Mouse (Mus musculus) C3H10T1/2 (cell line): ENCODE results near the gene Trip11. TPM values are rescaled to one million over a fixed set of nuclear protein-coding genes. Genes with fewer than 3 reads are reported as not detected.

Source experiments
- polyA plus RNA-seq, 2 experiments: library from polyadenylated mRNA; unstranded; fragments of >200 nt; fragmentation: generic; extraction: Trizol; gene quantifications; one replicate each; pipeline ENCODE4 v1.2.1; 2012; ENCODE audit warnings: missing spikeins in 2 of 2

Trip11 gene
- polyA plus RNA-seq = 1 to 10 TPM in 1 of 2 experiments, under 1 TPM in 1; 0.20 to 2.0 TPM

DNA sequence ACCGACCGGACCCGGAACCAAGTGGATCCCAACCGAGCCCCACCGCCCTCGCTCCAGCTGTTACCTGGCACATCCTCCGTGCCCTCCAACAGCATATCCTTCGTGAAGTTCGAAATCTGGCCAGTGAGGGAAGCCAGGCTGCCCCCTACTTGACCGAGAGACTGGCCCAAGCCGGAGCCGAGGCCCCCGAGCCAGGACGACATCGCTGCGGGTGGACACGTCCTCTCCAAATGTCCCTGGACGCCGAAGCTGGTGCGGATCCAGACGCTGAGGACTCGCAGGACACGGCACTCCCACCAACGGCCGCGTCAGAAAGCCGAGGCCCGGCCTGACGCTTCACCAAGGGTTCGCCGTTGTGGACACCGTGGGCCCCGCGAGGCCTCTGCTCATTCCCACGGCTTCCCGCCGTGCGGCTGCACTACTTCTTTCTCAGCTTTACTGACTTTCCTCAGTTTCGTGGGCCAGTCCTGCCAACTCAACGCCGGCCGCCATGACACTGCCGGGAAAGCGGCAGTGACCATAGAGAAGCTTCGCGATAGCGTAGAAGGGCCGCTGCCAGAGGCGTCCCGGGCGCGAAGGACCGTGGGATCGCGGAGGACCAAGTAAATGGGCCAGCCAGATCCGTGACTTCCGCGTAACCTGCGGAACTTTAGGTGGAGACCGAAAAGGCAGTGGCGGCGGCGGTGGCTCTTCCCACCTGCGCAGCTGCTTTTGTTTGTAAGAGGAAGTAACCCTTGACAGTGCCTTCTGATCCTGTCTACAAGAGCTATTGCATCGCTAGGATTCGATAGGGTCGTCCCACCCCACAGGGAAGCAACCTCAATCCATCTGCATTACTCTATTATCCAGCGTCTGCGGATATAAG is at the start of gene Trip11:
Gene Trip11, minus strand, starts transcription at position 642 of the 865 bp plus-strand sequence.

DNA sequence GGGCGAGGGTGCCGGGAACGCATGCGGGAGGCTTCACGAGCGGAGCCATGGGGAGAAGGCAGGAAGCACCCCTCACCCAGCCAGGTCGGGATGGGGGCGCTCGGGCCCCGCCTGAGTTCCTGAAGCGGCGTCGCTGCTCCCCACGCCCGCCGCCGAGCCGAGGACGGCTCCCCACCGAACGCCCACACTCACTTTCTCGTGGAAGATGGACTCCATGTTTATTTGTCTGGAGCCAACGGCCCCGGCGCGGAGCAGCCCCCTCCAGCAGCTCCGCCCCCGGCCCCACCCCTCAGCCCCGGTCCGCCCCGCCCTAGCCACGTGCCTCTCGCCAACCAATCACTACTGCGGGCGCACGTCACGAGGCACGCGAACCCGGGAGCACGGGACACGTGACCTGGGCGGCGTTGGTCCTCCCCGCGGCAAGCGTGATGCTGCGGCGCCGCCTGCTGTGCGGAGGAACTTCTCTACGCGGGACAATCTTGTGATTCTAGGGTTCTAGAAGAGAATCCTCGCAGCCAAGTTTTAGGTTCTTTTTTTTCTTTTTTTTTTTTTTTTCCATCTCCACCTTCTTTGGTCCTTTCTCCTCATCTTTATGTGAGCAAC is 45.0 kb upstream of the Trip11 start, which contains the start of gene Atxn3:
Gene Atxn3, minus strand, starts transcription at position 305 of the 603 bp plus-strand sequence.

DNA sequence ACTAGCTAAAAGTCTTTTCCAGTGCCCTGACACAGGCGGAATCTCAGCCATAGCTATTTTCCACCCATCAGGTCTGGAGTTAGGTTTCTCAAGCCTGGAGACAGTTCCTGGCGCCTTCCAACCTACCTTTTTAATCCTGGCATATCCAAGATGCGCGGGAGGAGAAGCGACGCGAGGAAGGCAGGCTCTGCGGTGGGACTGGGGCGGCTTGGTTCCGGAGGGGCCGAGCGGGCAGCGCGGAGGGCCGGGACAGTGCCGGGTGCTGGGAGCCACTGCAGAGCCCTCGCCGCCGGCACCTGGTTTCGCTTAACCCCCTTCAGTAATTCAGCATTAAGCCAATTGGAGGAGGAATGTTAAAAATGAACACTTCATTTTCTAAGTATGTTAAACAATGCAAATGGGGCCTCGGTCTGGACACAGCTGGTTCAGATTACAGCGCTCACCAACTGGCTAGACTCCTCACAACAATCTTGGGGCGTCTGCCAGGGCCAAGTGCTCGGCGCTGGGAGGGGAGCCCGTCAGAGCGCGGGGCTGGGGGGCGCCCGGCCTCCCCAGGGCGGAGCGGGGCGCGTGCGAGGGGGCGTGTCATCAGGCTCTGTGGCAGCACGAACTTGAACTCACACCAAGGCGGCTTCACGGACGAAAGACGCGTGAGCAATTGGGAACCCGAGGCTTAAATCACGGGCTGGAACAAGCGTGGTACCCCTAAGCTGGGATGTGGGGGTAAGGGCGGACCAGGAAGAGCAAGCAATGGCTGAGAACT is 94.3 kb downstream of the Trip11 start, which contains the start of gene Fbln5:
Gene Fbln5, minus strand, starts transcription at position 448 of the 763 bp plus-strand sequence.

Other genes starting within 250 kb of the Trip11 start
- gene Tc2n, start 194.7 kb downstream of the Trip11 start, polyA plus RNA-seq = under 1 TPM in 1 of 2 experiments, not detected in 1; 0.01 TPM
- gene Fbln5, start 94.2 kb downstream of the Trip11 start, polyA plus RNA-seq = 100 to 1,000 TPM in 1 of 2 experiments, 10 to 100 TPM in 1; 12.1 to 202 TPM
- gene Atxn3, start 45.0 kb upstream of the Trip11 start, polyA plus RNA-seq = 1 to 10 TPM in 1 of 2 experiments, under 1 TPM in 1; 0.22 to 1.4 TPM
- 1 to 10 TPM; 1.3 to 5.5 TPM for gene Cpsf2, start 62.7 kb upstream of the Trip11 start, polyA plus RNA-seq
- not detected for gene Slc24a4, start 215.5 kb upstream of the Trip11 start, polyA plus RNA-seq